Mouse (Mus musculus) midbrain, embryonic 12.5 days (tissue): ENCODE results near the gene Zbtb4. TPM values are rescaled to one million over a fixed set of nuclear protein-coding genes. Genes with fewer than 3 reads are reported as not detected.
"Not testable (repeated sequence)": the region's sequence is repeated elsewhere in the genome, so short reads cannot be mapped to it uniquely, and the experiment has no call there.

Source experiments
- ATAC-seq: fragments of 200-750 bp; cut with Nextera tagmentation; 2 replicates; pipeline ENCODE4 v1.8.0; 2017; ENCODE audit warnings: low read depth, moderate TSS enrichment, moderate library complexity; ENCODE audit not compliant: low FRiP score
- H3K27ac ChIP-seq: fragments of 300-500 bp; sonication (generic); replicated peaks from 2 replicates; pipeline ENCODE4 v1.5.1; 2016; ENCODE audit warnings: mild to moderate bottlenecking
- H3K27me3 ChIP-seq: fragments of 300-500 bp; sonication (generic); 2 replicates; pipeline ENCODE4 v1.6.1; 2016; ENCODE audit warnings: mild to moderate bottlenecking
- H3K36me3 ChIP-seq: fragments of 300-500 bp; sonication (generic); 2 replicates; pipeline ENCODE4 v1.6.1; 2016
- H3K4me1 ChIP-seq: fragments of 300-500 bp; sonication (generic); 2 replicates; pipeline ENCODE4 v1.6.1; 2016
- H3K4me2 ChIP-seq: fragments of 300-500 bp; sonication (generic); replicated peaks from 2 replicates; pipeline ENCODE4 v1.6.1; 2016; ENCODE audit warnings: mild to moderate bottlenecking, moderate library complexity
- H3K4me3 ChIP-seq: fragments of 300-500 bp; sonication (generic); 2 replicates; pipeline ENCODE4 v1.5.1; 2016; ENCODE audit warnings: mild to moderate bottlenecking
- H3K9ac ChIP-seq: fragments of 300-500 bp; sonication (generic); replicated peaks from 2 replicates; pipeline ENCODE4 v1.6.1; 2016; ENCODE audit warnings: mild to moderate bottlenecking, moderate library complexity
- H3K9me3 ChIP-seq: fragments of 300-500 bp; sonication (generic); 2 replicates; pipeline ENCODE4 v1.6.1; 2016; ENCODE audit warnings: mild to moderate bottlenecking
- WGBS: fragments of 180-500 bp; shearing (Covaris S2); methylation state at CpG from one replicate; pipeline ENCODE4 v1.1.7; 2016; 5-methylcytosine and 5-hydroxymethylcytosine counted together
- polyA plus RNA-seq: library from polyadenylated mRNA; unstranded; fragments of >200 nt; fragmentation: Nextera tagmentation; extraction: Ambion mirVana; gene quantifications from 2 replicates; pipeline ENCODE4 v1.2.1, GENCODE M21; 2016

The Zbtb4 gene
- 2.0 TPM in 2 replicates for polyA plus RNA-seq

DNA sequence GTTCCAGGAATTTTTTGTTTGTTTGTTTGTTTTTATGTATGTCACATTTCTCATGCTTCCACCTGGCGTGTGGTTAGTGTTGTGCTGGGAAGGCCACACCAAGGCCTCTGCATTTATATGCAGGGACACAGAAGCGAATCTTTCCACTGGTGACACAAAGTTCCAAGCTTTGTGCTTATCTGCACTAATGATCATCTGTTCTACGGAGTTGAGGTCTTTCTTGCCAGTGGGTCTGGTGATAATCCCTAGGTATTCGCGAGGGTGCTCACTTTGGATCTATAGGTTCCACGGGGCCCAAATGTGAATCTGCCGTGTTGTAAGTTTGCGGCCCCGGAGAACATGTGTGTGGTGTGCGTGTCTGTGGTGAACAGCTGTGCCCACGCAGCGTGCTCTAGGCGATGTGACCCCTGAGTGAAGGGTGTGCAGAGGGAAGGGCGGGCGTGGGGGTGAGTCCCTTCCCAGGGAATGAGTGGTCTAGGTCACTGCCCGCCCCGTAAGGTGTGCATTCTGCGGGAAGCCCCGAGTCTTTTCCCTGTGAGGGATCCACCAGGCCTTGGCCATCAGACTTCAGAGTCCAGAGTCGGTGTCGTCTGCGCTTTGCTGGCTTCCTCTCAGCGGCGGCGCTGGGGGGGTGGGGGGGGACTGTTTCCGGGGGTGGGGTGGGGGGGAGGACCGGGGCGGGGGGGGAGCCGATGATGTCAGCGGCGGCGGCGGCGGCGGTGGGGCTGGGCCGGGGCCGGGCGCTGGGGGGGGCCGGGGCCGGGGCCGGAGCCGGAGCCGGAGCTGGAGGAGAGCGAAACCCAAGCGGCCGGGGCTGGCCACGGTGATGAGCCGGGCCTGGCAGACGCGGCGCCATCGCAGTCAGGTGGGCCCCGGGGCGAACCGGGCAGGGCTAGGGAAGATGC lies at the start of gene Zbtb4:
TSS of gene Zbtb4 (plus strand) at position 692 of the 905 bp plus-strand sequence.
- peak within 1 kb of the TSS; percentile 72 for H3K4me3 ChIP-seq
- no peaks in the 10 kb centered on the region for H3K36me3 ChIP-seq
- H3K27ac ChIP-seq, result peak within 1 kb of the TSS; percentile 72
- peak within 1 kb of the TSS; percentile 92 for H3K9ac ChIP-seq
- H3K4me1 ChIP-seq, result peaks cover 22% of the 10 kb centered on the region
- peaks cover 8% of the 10 kb centered on the region for H3K27me3 ChIP-seq
- peak; percentile 75; the same call in 1 of the 2 replicates for ATAC-seq
- no peaks in the 10 kb centered on the region for H3K9me3 ChIP-seq
- 30% methylated on average over 29 of the region's 55 CpGs for WGBS
- peak within 1 kb of the TSS; percentile 69 for H3K4me2 ChIP-seq

DNA sequence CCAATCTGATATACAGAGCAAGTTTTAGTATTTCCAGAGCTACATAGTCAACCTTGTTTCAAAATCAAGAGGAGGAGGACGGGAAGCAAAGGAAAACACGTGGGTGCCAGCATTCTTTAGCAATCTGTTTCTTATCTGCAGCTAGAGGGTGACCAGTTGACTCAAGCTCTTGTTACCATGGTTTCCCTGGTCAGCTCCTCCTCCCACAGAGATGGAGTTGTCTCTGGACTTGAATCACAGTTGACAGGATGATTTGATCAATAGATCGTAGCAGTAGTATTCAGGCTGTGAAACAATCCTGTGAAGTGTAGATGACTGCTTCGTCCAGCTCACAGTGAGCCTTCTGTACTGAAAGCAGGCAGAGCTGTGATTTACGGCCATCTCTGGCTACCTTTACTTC lies 49.8 kb upstream of the Zbtb4 start:
- no peak overlapping the region for H3K9ac ChIP-seq
- no peak overlapping the region for H3K4me3 ChIP-seq
- peaks cover 3% of the 10 kb centered on the region; the same call in 1 of the 2 replicates for H3K4me1 ChIP-seq
- 40% methylated on average over 5 of the region's 5 CpGs for WGBS
- no peak for ATAC-seq
- H3K9me3 ChIP-seq, result no peaks in the 10 kb centered on the region
- no peaks in the 10 kb centered on the region for H3K27me3 ChIP-seq
- H3K27ac ChIP-seq, result no peak overlapping the region
- H3K36me3 ChIP-seq, result no peaks in the 10 kb centered on the region
- H3K4me2 ChIP-seq, result no peak overlapping the region

- no peak overlapping the region for H3K4me3 ChIP-seq
- 66% methylated on average over 4 of the region's 4 CpGs for WGBS
- H3K4me2 ChIP-seq, result no peak overlapping the region
- H3K9ac ChIP-seq, result no peak overlapping the region
- no peak overlapping the region for H3K27ac ChIP-seq
- ATAC-seq, result no peak
- no peaks in the 10 kb centered on the region for H3K27me3 ChIP-seq
- no peaks in the 10 kb centered on the region for H3K9me3 ChIP-seq
- H3K36me3 ChIP-seq, result no peaks in the 10 kb centered on the region
- peaks cover 3% of the 10 kb centered on the region; the same call in 1 of the 2 replicates for H3K4me1 ChIP-seq
These were observed 48.8 kb upstream of the Zbtb4 start for GRCm38 (mm10) chr11:69716953-69717352.

DNA sequence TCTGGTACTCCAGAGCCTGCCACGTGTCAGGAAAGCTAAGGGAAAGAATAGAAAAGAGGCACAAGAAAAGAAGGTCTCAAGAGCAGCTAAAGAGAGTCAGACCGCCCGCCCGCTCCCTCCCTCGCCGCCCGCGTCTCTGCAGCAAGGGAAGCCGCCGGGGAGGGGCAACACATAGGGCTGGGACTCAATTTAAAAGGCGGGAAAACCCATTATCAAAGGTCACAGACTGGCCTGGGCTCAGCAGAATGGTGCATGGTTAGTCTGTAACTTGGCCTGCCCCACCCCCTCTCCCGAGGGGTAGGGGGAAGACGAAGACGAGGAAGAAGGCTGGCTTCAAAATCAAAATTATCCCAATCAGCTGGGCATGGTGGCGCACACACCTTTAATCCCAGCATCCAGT lies 47.1 kb upstream of the Zbtb4 start:
- Histone ChIP-seq H3K36me3 (no peaks in the 10 kb centered on the region), H3K4me2 (peak overlapping the region; percentile 8; the same call in 1 of the 2 replicates), H3K4me3 (no peak overlapping the region), H3K27me3 (no peaks in the 10 kb centered on the region), H3K4me1 (peaks cover 3% of the 10 kb centered on the region; the same call in 1 of the 2 replicates), H3K27ac (no peak overlapping the region), H3K9me3 (no peaks in the 10 kb centered on the region), H3K9ac (no peak overlapping the region)
- 36% methylated on average over 15 of the region's 15 CpGs for WGBS
- no peak for ATAC-seq

DNA sequence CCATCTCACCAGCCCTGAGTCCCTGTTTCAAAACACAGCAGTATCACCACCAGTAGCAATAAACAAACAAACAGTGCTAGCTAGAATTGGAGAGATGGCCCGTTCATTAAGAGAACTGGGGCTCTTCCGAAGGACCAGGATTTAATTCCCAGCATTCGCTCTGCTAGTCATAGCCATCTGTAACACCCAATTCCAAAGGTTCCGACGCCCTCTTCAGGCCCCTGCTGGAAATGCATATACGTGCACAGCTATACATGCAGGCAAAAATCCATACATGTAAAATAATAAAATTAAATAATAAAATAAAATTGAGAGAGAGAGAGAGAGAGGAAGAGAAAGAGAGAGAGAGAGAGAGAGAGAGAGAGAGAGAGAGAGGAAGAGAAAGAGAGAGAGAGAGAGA lies 46.3 kb upstream of the Zbtb4 start:
- no peak overlapping the region for H3K4me3 ChIP-seq
- no peaks in the 10 kb centered on the region for H3K36me3 ChIP-seq
- H3K9me3 ChIP-seq, result no peaks in the 10 kb centered on the region
- WGBS, result 71% methylated on average over 6 of the region's 6 CpGs
- no peak overlapping the region for H3K9ac ChIP-seq
- H3K27ac ChIP-seq, result no peak overlapping the region
- H3K4me2 ChIP-seq, result no peak overlapping the region
- no peaks in the 10 kb centered on the region for H3K27me3 ChIP-seq
- ATAC-seq, result no peak
- H3K4me1 ChIP-seq, result peaks cover 3% of the 10 kb centered on the region; the same call in 1 of the 2 replicates

GRCm38 (mm10) chr11:69720852-69721251 lies 44.9 kb upstream of the Zbtb4 start:
- Histone ChIP-seq H3K4me2 (no peak overlapping the region), H3K27ac (no peak overlapping the region), H3K4me1 (peaks cover 3% of the 10 kb centered on the region; the same call in 1 of the 2 replicates), H3K9me3 (no peaks in the 10 kb centered on the region), H3K4me3 (no peak overlapping the region), H3K9ac (no peak overlapping the region), H3K36me3 (no peaks in the 10 kb centered on the region), H3K27me3 (no peaks in the 10 kb centered on the region)
- ATAC-seq, result no peak
- 88% methylated on average over 6 of the region's 6 CpGs for WGBS

DNA sequence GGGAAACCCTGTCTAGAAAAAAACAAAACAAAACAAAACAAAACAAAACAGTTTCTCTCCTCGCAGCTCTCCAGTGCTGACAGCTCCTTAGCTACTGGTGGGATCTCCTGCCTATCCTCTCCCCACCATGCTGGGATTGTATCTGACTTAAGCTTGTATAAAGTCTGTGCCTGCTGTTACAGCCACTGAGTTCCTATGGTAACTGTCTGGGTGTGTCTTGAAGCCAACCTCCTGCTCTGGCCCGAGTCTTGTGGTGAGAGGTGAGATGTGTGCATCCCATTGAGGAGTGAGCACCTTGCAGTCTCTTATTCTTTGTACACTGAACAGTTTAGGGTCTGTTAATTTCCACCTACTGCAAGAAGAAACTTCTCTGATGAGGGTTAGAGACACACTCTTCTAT lies 42.6 kb upstream of the Zbtb4 start:
- no peak overlapping the region for H3K4me2 ChIP-seq
- no peak overlapping the region for H3K4me3 ChIP-seq
- H3K27ac ChIP-seq, result no peak overlapping the region
- no peaks in the 10 kb centered on the region for H3K36me3 ChIP-seq
- ATAC-seq, result no peak
- H3K9me3 ChIP-seq, result no peaks in the 10 kb centered on the region
- peaks cover 3% of the 10 kb centered on the region; the same call in 1 of the 2 replicates for H3K4me1 ChIP-seq
- H3K9ac ChIP-seq, result no peak overlapping the region
- WGBS, result 46% methylated on average over 2 of the region's 2 CpGs
- H3K27me3 ChIP-seq, result no peaks in the 10 kb centered on the region

DNA sequence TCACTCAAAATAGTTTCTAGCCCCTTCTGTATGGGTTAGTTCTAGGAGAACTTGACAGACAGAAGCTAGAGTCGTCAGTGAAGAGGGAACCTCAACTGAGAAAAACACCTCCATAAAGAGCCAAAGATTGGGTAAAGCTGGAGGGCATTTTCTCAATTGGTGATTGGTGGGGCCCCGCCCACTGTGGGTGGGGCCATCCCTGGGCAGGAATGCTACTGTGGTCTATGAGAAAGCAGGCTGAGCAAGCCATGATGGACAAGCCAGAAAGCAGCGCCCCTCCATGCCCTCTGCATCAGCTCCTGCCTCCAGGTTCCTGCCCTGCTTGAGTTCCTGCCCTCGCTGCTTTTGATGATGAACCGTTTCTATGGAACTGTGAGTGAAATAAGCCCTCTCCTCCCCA lies 39.8 kb upstream of the Zbtb4 start:
- H3K27ac ChIP-seq, result no peak overlapping the region
- no peak overlapping the region for H3K4me2 ChIP-seq
- WGBS, result 39% methylated on average over 5 of the region's 5 CpGs
- H3K4me1 ChIP-seq, result no peaks in the 10 kb centered on the region
- no peaks in the 10 kb centered on the region for H3K36me3 ChIP-seq
- H3K4me3 ChIP-seq, result no peak overlapping the region
- no peak overlapping the region for H3K9ac ChIP-seq
- no peaks in the 10 kb centered on the region for H3K9me3 ChIP-seq
- no peak for ATAC-seq
- no peaks in the 10 kb centered on the region for H3K27me3 ChIP-seq

GRCm38 (mm10) chr11:69729063-69729462 lies 36.6 kb upstream of the Zbtb4 start:
- 17% methylated on average over 3 of the region's 3 CpGs for WGBS
- Histone ChIP-seq H3K4me2 (no peak overlapping the region), H3K9me3 (no peaks in the 10 kb centered on the region), H3K4me1 (no peaks in the 10 kb centered on the region), H3K4me3 (no peak overlapping the region), H3K9ac (no peak overlapping the region), H3K27ac (no peak overlapping the region), H3K36me3 (peaks cover 12% of the 10 kb centered on the region), H3K27me3 (no peaks in the 10 kb centered on the region)
- ATAC-seq, result no peak

DNA sequence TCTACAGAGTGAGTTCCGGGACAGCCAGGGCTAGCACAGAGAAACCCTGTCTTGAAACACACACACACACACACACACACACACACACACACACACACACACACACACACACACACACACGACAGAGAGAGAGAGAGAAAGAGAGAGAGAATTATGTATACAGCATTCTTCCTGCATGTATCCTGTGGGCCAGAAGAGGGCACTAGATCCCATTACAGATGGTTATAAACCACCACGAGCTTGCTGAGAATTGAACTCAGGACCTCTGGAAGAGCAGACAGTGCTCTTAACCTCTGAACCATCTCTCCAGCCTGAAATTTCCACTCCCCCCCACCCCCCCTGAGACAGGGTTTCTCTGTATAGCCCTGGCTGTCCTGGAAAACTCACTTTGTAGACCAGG lies 34.3 kb upstream of the Zbtb4 start:
- ATAC-seq, H3K4me2 ChIP-seq, H3K4me1 ChIP-seq, H3K9me3 ChIP-seq, H3K4me3 ChIP-seq, H3K27ac ChIP-seq, H3K9ac ChIP-seq, H3K27me3 ChIP-seq: not testable (repeated sequence)
- WGBS, result 96% methylated on average over 2 of the region's 3 CpGs
- peaks cover 35% of the 10 kb centered on the region for H3K36me3 ChIP-seq

GRCm38 (mm10) chr11:69751635-69752034 lies 14.1 kb upstream of the Zbtb4 start:
- Histone ChIP-seq H3K36me3 (peaks cover 13% of the 10 kb centered on the region), H3K9ac (no peak overlapping the region), H3K27ac (no peak overlapping the region), H3K4me3 (no peak overlapping the region), H3K9me3 (no peaks in the 10 kb centered on the region), H3K27me3 (no peaks in the 10 kb centered on the region), H3K4me2 (no peak overlapping the region), H3K4me1 (peaks cover 35% of the 10 kb centered on the region)
- no peak for ATAC-seq
- WGBS, result 89% methylated on average over 3 of the region's 3 CpGs

GRCm38 (mm10) chr11:69752686-69753085 lies 13.0 kb upstream of the Zbtb4 start:
- H3K27ac ChIP-seq, result no peak overlapping the region
- no peaks in the 10 kb centered on the region for H3K9me3 ChIP-seq
- H3K4me1 ChIP-seq, result peaks cover 44% of the 10 kb centered on the region
- no peak for ATAC-seq
- H3K4me2 ChIP-seq, result no peak overlapping the region
- H3K36me3 ChIP-seq, result peaks cover 4% of the 10 kb centered on the region
- peak overlapping the region; percentile 29; the same call in 1 of the 2 replicates for H3K9ac ChIP-seq
- H3K4me3 ChIP-seq, result no peak overlapping the region
- H3K27me3 ChIP-seq, result no peaks in the 10 kb centered on the region
